Mouse (Mus musculus): ENCODE measurements at regions not wholly inside any gene's neighbourhood (a gene's known extent, or its start where the extent isn't known, plus 50 kb on each side); places are given as distances from the start of the nearest gene placed in this dataset.
"Not testable (repeated sequence)": the region's sequence is repeated elsewhere in the genome, so short reads cannot be mapped to it uniquely, and the experiment has no call there.

DNA sequence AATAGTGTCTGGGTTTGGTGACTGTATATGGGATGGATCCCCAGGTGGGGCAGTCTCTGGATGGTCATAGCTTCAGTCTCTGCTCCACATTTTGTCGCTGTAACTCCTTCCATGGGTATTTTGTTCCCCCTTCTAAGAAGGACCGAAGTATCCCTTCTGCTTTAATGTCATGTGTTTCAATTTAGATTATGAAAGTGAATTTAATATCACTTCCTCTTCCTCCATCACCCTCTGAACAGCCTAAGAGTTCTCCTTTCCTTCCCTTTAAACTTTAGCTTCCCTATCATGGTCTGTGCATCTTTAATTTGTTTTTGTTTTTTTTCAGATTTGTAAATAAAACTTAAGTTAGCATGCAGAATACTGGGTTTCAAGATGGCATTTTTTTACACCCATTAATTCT is 211.0 kb upstream of the Phyhipl start:
- DNase-seq (ENCODE audit: low spot score in 2 of 2), result no peak
- intact Hi-C loops (cut with DNase I), result no loop called here

DNA sequence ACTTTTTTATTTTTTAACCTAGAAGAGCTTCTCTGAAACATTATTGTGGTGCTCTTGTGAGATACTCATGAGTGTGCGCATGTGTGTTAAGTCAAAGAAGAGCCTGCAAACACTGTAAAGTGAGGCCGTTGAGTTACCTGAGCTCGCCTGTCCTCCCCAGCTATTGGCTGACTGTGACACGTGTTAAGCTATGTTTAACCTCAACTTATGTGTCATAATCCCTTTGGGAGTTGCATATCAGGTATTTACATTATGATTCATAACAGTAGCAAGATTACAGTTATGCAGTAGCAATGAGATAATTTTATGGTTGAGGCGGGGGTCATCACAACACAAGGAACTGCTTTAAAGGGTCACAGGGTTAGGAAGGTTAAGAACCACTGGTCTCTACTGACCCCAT is 208.9 kb upstream of the Phyhipl start:
- DNase-seq (ENCODE audit: low spot score in 2 of 2), result no peak
- intact Hi-C loops (cut with DNase I), result no loop called here

DNA sequence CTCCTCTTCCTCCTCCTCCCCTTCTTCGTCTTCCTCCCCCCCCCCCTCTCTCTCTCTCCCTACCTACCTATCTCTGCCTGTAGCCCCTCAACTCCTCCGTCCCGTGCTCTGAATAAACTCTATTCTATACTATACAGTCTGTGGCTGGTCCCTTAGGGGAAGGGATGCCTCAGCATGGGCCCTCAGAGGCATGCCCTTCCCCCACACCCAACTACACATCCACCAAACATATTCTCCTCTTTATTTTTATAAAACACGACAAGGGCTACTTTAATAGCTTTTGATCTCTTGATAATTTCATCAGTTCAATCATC is 206.2 kb upstream of the Phyhipl start:
- intact Hi-C loops (cut with DNase I), result no loop called here

DNA sequence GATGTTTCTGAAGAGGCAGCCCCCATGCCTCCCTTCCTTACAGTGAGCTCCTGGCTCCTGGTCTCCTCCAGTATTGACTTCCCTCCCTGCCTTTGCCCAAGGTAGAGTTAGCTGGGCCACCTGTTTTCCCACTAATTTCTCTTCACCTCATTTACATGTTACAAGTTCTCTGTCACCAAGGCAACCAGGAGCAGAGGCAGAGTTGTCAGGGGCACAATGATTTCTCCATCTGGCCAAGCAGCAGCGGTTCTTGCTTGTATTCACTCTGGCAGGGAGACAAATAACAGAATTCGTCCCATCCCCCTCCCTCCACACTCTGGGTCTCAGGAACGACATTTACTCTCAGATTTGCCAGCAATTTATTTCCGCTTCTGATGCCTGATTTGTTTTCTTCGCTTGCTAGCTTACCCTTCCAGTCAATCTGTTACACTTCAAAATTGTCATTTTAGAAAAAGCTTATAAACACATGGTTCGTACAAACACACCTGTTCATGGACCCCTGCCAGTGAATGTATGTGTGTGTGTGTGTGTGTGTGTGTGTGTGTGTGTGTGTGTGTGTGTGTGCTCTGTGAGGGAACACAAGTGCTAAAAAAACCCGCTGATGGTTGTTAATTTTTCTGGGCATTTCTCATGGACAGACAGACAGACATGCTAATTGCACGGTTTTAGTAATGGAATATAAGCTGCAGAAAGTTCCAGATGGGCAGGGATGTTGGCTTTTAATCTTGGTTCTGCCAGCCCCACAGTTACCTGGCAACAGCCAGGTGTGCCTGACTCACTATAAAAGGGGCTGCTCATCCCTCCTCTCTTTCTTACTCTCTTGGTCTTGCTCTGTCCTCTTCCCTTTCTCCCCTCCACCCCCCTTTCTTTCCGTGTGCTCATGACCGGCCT is 205.6 kb upstream of the Phyhipl start:
- intact Hi-C loops (cut with DNase I), result no loop called here
- peak; percentile 49 to 60 for DNase-seq (ENCODE audit: low spot score in 2 of 2)

More for the DNA sequence above, 206.2 kb upstream of the Phyhipl start:
- no peak for DNase-seq (ENCODE audit: low spot score in 2 of 2)

DNA sequence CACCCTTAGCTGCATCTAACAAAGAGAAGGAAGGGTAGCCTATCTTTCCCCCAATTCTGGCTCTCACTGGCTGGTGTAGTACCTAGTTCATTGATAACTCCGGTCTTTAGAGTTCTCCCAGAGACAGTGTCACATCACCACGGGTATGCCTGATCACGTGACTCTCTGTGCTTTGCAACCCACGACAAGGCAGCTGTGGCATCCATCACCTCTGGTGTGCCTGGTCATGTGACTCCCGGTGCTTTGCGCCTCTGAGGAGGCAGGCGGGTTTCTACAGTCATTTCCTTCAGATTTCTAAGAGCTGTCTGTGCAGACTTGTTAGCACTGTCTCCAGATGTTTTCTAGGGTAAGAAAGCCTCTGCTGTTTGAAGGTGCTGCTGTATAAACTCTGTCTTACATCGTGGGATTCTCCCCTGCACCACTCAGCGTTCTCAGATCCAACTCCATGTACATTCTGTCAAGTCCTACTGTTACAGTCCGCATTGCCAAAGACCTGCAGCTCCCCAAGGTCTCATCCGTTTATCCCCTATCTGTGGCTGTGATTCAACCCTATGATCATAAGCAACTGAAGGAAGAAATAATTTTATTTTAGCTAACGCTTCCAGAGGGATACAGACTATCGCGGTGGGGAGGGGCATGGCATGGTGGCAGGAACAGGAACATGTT is 201.5 kb upstream of the Phyhipl start:
- no peak for DNase-seq (ENCODE audit: low spot score in 2 of 2)
- intact Hi-C loops (cut with DNase I), result loop anchor here (5.0 kb wide), 1 partner anchor 90 kb away; no protein-coding TSS in a partner anchor

DNA sequence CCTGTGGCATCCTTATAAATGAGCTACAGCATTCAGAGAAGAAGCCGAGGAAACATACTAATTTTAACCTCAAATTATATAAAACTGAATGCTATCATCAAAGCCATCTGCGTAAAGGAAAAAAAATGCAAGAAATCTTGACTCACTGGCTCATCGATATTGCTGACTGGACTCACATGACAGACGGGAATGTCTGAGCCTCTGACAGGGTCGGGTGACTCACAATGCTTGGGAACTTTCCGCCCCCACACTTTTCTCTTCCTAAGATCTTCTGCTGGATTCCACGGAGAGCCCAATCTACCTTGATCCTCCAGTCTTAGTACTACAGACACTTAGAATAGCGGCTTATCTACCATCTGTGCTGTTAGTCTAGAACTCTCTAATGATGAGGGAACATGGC is 200.2 kb upstream of the Phyhipl start:
- intact Hi-C loops (cut with DNase I), result loop anchor here (5.0 kb wide), 1 partner anchor 91 kb away; no protein-coding TSS in a partner anchor
- DNase-seq (ENCODE audit: low spot score in 2 of 2), result peak in 1 of 2 experiments; percentile 72

DNA sequence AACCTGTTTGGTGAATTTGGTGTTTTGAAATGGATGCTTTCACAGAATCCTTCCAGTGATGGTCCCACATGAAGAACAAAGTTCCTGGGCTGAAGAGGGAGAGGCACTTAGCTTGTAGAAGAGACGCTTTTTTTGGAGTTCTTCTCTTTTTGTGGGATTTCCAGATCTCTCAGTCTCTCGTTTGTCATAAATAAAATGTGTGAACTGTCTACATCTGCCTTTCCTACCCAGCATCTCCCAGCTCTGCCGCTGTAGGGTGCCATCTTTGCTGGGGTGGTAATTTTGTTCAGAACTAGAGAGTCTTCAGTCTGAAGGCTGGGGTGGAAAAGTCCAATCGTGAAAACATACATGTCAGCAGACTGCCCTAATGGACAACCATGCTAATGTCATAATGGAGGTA is 197.8 kb upstream of the Phyhipl start:
- DNase-seq (ENCODE audit: low spot score in 2 of 2), result peak in 1 of 2 experiments; percentile 67
- intact Hi-C loops (cut with DNase I), result no loop called here

DNA sequence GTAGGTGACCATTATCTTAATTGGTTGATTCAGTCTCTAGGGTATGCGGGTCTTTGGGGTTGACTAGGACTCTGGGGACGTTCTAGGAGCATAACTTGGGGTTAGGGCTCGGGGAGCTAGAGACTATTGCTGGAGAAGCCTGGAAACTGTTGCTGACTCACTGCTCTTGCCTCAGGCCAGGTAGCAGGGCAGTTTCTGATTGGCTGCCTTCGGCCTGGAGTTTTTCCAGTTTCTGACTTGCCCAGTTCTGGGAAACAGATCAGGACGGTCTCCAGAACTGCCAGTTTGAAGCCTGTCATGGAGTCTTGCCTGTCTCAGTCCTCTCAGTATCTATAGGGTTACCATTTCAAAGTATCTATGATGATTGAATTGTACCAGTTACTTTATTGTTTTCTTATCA is 192.4 kb upstream of the Phyhipl start:
- DNase-seq (ENCODE audit: low spot score in 2 of 2), result no peak
- intact Hi-C loops (cut with DNase I), result no loop called here

DNA sequence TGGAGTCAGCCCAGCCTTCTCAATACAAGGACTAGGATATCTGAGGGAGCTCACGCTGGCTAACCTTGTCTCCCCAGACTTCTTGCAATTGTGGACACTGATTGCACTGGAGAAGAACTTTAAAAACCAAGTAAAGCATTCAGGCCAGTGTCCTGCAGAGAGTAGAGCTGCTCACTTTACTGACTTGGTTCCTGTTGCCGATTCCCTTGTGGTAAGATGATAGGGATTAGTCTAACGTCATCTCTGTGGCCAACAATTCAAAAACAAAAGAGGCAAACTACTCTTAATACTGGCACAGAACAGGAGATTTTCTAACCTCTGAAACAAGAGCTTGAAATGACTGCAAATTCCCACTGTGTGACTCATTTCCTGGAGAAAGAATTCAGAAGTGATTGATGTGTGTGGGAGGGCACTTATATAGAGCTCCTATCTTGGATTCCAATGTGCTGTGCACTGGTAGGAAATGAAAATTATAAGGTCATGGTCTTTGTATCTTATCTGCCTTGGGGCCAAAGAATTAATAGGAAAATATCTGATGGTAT is 191.6 kb upstream of the Phyhipl start:
- DNase-seq (ENCODE audit: low spot score in 2 of 2), result peak in 1 of 2 experiments; percentile 45
- intact Hi-C loops (cut with DNase I), result no loop called here

DNA sequence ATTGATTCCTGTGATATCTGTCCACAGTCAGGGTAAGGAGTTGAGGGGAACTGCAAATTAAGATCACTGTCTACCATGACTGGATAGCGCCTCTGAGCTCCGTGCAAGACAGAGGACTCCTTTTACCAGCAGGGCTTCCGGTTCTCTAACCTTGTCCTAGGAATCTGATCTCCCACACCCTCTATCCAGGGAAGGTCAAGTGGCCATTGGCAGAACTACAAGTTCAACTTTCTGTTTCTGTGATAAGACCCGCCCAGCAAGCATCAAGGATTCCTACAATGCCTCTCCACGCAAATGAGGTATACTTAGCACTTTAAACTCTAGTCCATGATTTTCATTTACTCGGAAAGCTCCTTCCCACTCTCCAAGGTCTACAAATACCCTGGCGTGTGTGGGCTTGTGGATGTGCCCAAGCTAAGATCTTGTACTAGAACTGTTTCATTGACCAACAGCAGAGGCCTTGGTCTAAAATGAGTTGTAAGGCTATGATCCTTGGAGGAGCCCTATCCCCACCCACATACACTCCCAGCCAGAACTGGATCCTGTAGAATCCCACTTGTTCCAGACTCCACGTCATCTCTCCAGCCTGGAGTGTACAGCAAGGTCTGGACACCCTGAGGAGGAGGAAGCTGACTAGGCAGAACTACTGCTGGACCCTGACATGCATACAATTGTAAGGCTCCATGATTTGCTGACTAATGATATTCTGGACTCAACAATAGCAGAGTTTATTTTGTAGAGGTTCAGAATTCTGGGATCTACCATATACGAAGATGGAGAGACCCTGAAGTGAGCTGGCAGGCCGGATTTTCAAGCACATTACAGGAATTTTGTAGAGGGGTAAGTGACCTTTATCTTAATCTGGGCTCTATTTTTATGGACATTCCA is 190.8 kb upstream of the Phyhipl start:
- peak in 1 of 2 experiments; percentile 55 for DNase-seq (ENCODE audit: low spot score in 2 of 2)
- intact Hi-C loops (cut with DNase I), result no loop called here

DNA sequence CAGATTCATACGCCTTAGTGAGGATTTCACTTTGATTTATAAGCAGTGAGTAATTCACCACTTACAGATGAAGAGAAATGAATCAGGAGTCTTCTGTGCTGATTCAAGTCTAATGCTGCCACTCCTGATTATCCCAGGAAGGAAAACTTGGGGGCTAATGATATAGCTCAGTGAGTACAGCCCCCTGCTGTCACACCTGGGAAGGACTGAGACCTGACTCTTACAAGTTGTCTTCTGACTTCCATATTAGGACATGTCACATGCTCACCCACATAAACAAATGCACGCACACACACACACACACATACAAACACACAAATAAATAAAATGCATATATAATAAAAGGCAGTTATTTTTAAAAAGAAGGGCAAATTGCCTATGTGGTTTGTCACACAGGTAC is 188.1 kb upstream of the Phyhipl start:
- intact Hi-C loops (cut with DNase I), result no loop called here
- DNase-seq (ENCODE audit: low spot score in 2 of 2), result no peak

DNA sequence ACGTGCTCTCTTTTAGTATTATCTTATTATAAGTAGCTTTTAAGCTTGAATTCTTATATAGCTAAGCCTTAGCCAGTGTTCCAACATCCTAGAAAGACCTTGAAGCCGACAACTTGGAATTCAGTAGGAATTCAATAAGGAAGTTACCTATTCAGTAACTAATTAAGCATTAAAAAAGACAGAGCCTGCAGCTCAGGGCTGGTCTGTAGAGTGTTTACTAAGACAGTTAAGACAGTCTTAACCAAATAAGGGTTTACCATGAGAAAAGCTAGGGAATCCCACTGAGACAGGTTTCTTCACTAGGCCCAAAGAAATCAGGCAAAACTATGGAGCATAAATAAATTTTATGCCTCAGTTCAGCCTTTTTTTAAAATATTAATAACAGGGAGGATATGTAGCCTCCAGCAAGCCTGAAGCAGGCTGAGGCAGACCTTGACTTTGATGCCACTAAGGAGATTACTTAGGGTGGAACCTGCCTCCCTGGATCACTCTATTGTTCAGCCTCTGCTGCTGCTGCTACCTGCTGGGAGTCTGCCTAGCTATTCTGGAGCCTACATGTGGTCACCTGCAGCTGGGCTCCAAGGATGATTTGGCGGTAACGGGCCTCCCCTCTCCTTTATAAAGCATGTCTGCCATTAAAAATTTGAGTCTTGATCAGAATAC is 186.5 kb upstream of the Phyhipl start:
- intact Hi-C loops (cut with DNase I), result no loop called here
- DNase-seq (ENCODE audit: low spot score in 2 of 2), result no peak

DNA sequence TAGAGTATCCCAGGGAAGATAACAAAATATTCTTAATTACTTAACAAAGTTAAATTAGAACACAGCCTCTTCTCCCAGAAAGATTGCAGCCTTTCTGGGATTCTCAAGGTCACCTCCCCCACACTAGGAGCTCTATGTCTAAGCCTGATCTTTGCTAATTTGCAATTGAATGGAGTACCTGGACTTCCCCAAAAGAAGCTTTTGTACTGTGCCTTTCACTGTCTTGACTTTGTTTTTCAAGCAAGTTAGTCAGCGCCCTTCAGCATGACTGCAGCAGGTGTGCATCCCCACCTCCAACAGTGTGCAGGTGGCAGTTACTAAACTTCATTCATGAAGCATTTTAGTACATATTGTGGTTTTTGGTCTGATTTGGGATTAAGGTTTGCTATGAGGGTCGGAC is 185.4 kb upstream of the Phyhipl start:
- intact Hi-C loops (cut with DNase I); DNase-seq (ENCODE audit: low spot score in 2 of 2): not testable (repeated sequence)

DNA sequence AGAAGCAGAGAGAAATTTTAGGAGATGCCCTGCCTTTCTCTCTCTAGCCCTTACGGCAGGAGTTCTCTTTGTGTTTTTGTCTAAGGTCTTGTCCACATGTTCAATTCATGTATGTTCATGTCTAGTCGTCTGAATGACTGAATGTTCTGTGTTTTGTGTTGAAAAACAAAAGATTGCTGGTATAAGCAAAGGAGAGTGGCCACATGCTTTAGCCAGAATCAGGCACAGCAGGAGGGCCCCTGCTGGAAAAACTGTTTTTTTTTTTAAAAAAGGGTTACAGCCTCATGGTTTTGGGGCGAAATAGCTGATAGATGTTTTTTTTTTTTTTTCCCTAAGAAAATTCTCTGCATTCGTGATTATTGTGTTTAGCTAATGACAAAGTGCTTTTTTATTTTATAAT is 182.4 kb upstream of the Phyhipl start:
- intact Hi-C loops (cut with DNase I), result no loop called here

DNA sequence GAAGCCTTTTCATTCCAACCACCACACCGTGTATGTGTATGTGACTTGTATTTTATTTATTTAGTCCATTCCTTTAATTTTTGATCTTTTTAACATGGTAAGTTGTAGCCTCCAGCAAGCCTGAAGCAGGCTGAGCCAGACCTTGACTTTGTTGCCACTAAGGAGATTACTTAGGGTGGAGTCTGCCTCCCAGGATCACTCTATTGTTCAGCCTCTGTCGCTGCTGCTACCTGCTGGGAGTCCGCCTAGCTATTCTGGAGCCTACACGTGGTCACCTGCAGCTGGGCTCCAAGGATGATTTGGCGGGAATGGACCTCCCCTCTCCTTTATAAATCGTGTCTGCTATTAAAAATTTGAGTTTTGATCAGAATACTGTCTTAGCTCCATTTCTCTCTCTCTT is 181.6 kb upstream of the Phyhipl start:
- intact Hi-C loops (cut with DNase I), result no loop called here
- no peak for DNase-seq (ENCODE audit: low spot score in 2 of 2)

More for the DNA sequence above, 182.4 kb upstream of the Phyhipl start:
- no peak for DNase-seq (ENCODE audit: low spot score in 2 of 2)

DNA sequence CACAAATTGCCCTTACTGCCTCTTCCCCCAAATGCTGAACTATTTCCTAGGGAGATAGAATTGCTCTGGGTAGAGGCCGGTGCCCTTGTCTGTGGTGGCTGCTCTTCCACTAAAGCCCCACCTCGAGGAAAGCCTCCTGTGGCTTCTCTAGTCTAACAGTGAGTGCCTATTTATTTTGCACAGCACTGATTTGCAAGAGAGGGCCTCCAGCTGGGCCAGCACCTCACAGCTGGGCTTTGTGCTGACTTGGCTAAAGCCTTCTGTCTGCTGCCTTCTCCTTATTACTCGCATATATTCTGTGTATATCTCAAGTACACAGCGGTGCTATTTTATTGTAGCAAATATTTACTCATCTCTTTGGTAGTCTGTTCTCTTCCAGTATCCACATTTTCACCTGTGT is 176.9 kb upstream of the Phyhipl start:
- intact Hi-C loops (cut with DNase I), result no loop called here
- DNase-seq (ENCODE audit: low spot score in 2 of 2), result no peak

DNA sequence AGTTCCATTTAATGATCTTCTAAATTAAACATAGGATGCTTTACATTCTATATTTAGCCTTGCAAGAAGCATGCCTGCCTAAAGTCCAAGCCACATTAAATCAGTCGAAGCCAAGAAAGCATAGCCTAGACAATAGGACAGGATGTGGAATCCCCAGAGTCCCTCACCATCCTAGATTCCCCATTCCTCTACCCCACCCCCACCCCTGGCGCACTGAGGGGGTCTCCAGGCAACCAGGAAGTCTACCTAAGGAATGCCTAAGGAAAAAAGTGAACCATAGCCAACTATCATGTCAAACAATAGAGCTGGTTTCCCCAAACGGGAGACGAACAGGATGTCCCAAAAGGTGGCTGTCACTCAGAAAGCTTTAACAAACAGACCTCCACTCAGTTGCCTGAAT is 172.5 kb upstream of the Phyhipl start:
- DNase-seq (ENCODE audit: low spot score in 2 of 2), result no peak
- intact Hi-C loops (cut with DNase I), result no loop called here

DNA sequence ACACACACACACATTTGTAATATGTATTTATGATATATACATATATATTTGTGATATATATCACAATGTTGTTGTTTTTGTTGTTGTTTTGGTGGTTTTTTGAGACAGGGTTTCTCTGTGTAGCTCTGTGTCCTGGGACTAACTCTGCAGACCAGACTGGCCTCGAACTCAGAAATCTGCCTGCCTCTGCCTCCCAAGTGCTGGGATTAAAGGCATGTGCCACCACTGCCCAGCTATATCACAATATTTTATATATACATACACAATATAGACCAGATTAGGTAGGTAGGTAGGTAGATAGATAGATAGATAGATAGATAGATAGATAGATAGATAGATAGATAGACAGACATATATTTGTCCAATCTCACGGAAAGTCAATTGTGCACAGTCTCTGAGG is 171.8 kb upstream of the Phyhipl start:
- intact Hi-C loops (cut with DNase I); DNase-seq (ENCODE audit: low spot score in 2 of 2): not testable (repeated sequence)

DNA sequence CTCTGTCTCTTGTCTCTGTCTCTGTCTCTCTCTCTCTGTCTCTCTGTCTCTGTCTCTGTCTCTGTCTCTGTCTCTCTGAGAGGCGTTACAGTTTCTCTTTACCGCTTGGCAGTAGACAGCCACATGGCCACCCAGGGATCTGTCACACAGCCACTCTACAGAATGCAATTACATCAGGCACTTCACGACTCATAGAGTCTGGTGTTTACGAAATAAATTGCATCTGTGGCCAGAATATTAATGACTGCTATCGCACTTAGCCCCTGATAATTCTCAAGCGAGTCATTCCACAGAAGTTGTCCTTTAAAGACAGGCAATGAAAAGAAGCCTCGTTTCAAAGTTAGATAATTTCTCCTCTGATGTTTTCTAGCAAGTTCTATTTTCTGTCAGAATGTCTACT is 170.9 kb upstream of the Phyhipl start:
- intact Hi-C loops (cut with DNase I), result no loop called here
- DNase-seq (ENCODE audit: low spot score in 2 of 2), result no peak
